Mouse (Mus musculus) left cerebral cortex, postnatal 36 days (tissue): Measurements from ENCODE around the gene Fads3. TPM values are rescaled to one million over a fixed set of nuclear protein-coding genes. Genes with fewer than 3 reads are reported as not detected.

ENCODE experiments used
- DNase-seq, 2 experiments: peaks; one replicate each; pipeline ENCODE4 v3.0.0; 2021 to 2022; ENCODE audit warnings: low spot score in 2 of 2, mixed read lengths in 1 of 2
- intact Hi-C: fragments of 180-260 bp; cut with DNase I; formaldehyde crosslinking; loops from one replicate; pipeline ENCODE4 v1.15.1; 2025
- total RNA-seq, 2 experiments: library from RNA; stranded (reverse); gene quantifications; 2 replicates each; pipeline ENCODE4 v1.2.3; 2021

The Fads3 gene
- total RNA-seq, 2 experiments from 2014 or later: 26.1 to 29.6 TPM

GRCm38 (mm10) chr19:10061624-10062023, 20.3 kb downstream of the Fads3 start:
- intact Hi-C loops: loop anchor here (5.0 kb wide), 1 partner anchor 136 kb away; no protein-coding TSS in a partner anchor
- DNase-seq: no peak

GRCm38 (mm10) chr19:10062292-10062691, 20.9 kb downstream of the Fads3 start:
- no peak for DNase-seq
- intact Hi-C loops: loop anchor here (5.0 kb wide), 1 partner anchor 135 kb away; no protein-coding TSS in a partner anchor

- DNase-seq: no peak
- intact Hi-C loops: loop anchor here (5.0 kb wide), 1 partner anchor 134 kb away; no protein-coding TSS in a partner anchor
These were observed 21.5 kb downstream of the Fads3 start for GRCm38 (mm10) chr19:10062862-10063261.

- peak in 1 of 2 experiments; percentile 32 for DNase-seq
- intact Hi-C loops: loop anchor here (5.0 kb wide), 1 partner anchor 133 kb away; no protein-coding TSS in a partner anchor
These were observed 23.0 kb downstream of the Fads3 start for GRCm38 (mm10) chr19:10064173-10065012.

GRCm38 (mm10) chr19:10065465-10066188, 24.3 kb downstream of the Fads3 start:
- intact Hi-C loops: no loop called here
- no peak for DNase-seq

GRCm38 (mm10) chr19:10066189-10066500, 24.8 kb downstream of the Fads3 start:
- intact Hi-C loops: no loop called here
- DNase-seq: no peak

GRCm38 (mm10) chr19:10066502-10066901, 25.1 kb downstream of the Fads3 start:
- DNase-seq: no peak
- intact Hi-C loops: no loop called here

GRCm38 (mm10) chr19:10067701-10068100, 26.3 kb downstream of the Fads3 start:
- intact Hi-C loops: no loop called here
- no peak for DNase-seq

- no peak for DNase-seq
- intact Hi-C loops: no loop called here
These were observed 29.0 kb downstream of the Fads3 start for GRCm38 (mm10) chr19:10070186-10070980.

- peak in 1 of 2 experiments; percentile 28 for DNase-seq
- intact Hi-C loops: no loop called here
These were observed 29.8 kb downstream of the Fads3 start for GRCm38 (mm10) chr19:10071166-10071565.

GRCm38 (mm10) chr19:10071892-10072291, 30.5 kb downstream of the Fads3 start:
- intact Hi-C loops: no loop called here
- DNase-seq: no peak

- intact Hi-C loops: no loop called here
- no peak for DNase-seq
These were observed 31.8 kb downstream of the Fads3 start for GRCm38 (mm10) chr19:10073145-10073544.

- intact Hi-C loops: no loop called here
- no peak for DNase-seq
These were observed 37.0 kb downstream of the Fads3 start for GRCm38 (mm10) chr19:10078392-10078791.

- no peak for DNase-seq
- intact Hi-C loops: no loop called here
These were observed 39.0 kb downstream of the Fads3 start for GRCm38 (mm10) chr19:10080384-10080783.

GRCm38 (mm10) chr19:10082105-10082504, 40.7 kb downstream of the Fads3 start:
- DNase-seq: no peak
- intact Hi-C loops: no loop called here

- no peak for DNase-seq
- intact Hi-C loops: no loop called here
These were observed 44.1 kb downstream of the Fads3 start for GRCm38 (mm10) chr19:10085454-10085853.

- intact Hi-C loops: no loop called here
- no peak for DNase-seq
These were observed 45.6 kb downstream of the Fads3 start for GRCm38 (mm10) chr19:10086976-10087375.

- intact Hi-C loops: no loop called here
- DNase-seq: no peak
These were observed 52.5 kb downstream of the Fads3 start for GRCm38 (mm10) chr19:10093829-10094228.

GRCm38 (mm10) chr19:10094695-10095094, 53.3 kb downstream of the Fads3 start:
- intact Hi-C loops: no loop called here
- DNase-seq: no peak

GRCm38 (mm10) chr19:10096371-10096876, 55.1 kb downstream of the Fads3 start:
- intact Hi-C loops: no loop called here
- DNase-seq: no peak
